Mouse (Mus musculus): Measurements from ENCODE around the gene Shc4. TPM values are rescaled to one million over a fixed set of nuclear protein-coding genes. Genes with fewer than 3 reads are reported as not detected.

Shc4 gene
- total and polyA plus RNA-seq, 3 experiments: 0.31 to 0.77 (median 0.44) TPM

- peak; percentile 60 to 71 for DNase-seq
- Histone ChIP-seq H3K9ac (ENCODE audit: low read depth, low read length) (peak overlapping the region; percentile 38), H3K4me1 (ENCODE audit: control insufficient read depth, insufficient read depth, low read length) (no peaks in the 10 kb centered on the region), H3K79me2 (replicated peaks; ENCODE audit: control insufficient read depth, insufficient read depth, low read length) (no peaks in the 10 kb centered on the region), H3K27ac (no peak overlapping the region), H3K4me3 (peak overlapping the region; percentile 47), H3K27me3 (ENCODE audit: control insufficient read depth, insufficient read depth, low read length) (peaks cover 4% of the 10 kb centered on the region; the same call in 1 of the 2 replicates), H3K36me3 (ENCODE audit: control insufficient read depth, insufficient read depth, low read length) (no peaks in the 10 kb centered on the region)
- peak; percentile 59 for TF ChIP-seq CTCF (IDR thresholded peaks at IDR 0.05)
- no peak for TF ChIP-seq POLR2A (IDR thresholded peaks at IDR 0.05; ENCODE audit: insufficient read depth, low read depth, low read length)
- intact Hi-C loops (cut with DNase I): no loop called here
- WGBS: 1% methylated on average over 34 of the region's 34 CpGs
Measured at GRCm38 (mm10) chr2:125723408-125724085, 401 bp downstream of the Shc4 start.

- H3K27me3 ChIP-seq (ENCODE audit: control insufficient read depth, insufficient read depth, low read length): peaks cover 4% of the 10 kb centered on the region; the same call in 1 of the 2 replicates
- H3K9ac ChIP-seq (ENCODE audit: low read depth, low read length): peak overlapping the region; percentile 38; the same call in 1 of the 2 replicates
- H3K4me3 ChIP-seq: peak overlapping the region; percentile 47; the same call in 1 of the 2 replicates
- 11% methylated on average over 18 of the region's 18 CpGs for WGBS
- DNase-seq: no peak
- H3K79me2 ChIP-seq (replicated peaks; ENCODE audit: control insufficient read depth, insufficient read depth, low read length): no peaks in the 10 kb centered on the region
- H3K4me1 ChIP-seq (ENCODE audit: control insufficient read depth, insufficient read depth, low read length): no peaks in the 10 kb centered on the region
- H3K27ac ChIP-seq: no peak overlapping the region
- intact Hi-C loops (cut with DNase I): no loop called here
- H3K36me3 ChIP-seq (ENCODE audit: control insufficient read depth, insufficient read depth, low read length): no peaks in the 10 kb centered on the region
- TF ChIP-seq EP300 (IDR thresholded peaks at IDR 0.05; ENCODE audit: insufficient read depth, low read depth, low read length) (no peak), CTCF (IDR thresholded peaks at IDR 0.05) (no peak), POLR2A (IDR thresholded peaks at IDR 0.05; ENCODE audit: insufficient read depth, low read depth, low read length) (no peak)
Measured at GRCm38 (mm10) chr2:125723086-125723407, 901 bp downstream of the Shc4 start.

GRCm38 (mm10) chr2:125716599-125716998 lies 7.3 kb downstream of the Shc4 start:
- intact Hi-C loops (cut with DNase I): no loop called here
- Histone ChIP-seq H3K27me3 (ENCODE audit: control insufficient read depth, insufficient read depth, low read length) (peaks cover under 1% of the 10 kb centered on the region; the same call in 1 of the 2 replicates), H3K9ac (ENCODE audit: low read depth, low read length) (no peak overlapping the region), H3K4me3 (no peak overlapping the region), H3K4me1 (ENCODE audit: control insufficient read depth, insufficient read depth, low read length) (no peaks in the 10 kb centered on the region), H3K27ac (no peak overlapping the region), H3K79me2 (replicated peaks; ENCODE audit: control insufficient read depth, insufficient read depth, low read length) (no peaks in the 10 kb centered on the region), H3K36me3 (ENCODE audit: control insufficient read depth, insufficient read depth, low read length) (no peaks in the 10 kb centered on the region)
- TF ChIP-seq EP300 (IDR thresholded peaks at IDR 0.05; ENCODE audit: insufficient read depth, low read depth, low read length) (no peak), CTCF (IDR thresholded peaks at IDR 0.05) (no peak), POLR2A (IDR thresholded peaks at IDR 0.05; ENCODE audit: insufficient read depth, low read depth, low read length) (no peak)
- no peak for DNase-seq
- WGBS: 75% methylated on average over 8 of the region's 8 CpGs

GRCm38 (mm10) chr2:125706510-125706921 lies 17.4 kb downstream of the Shc4 start:
- H3K9ac ChIP-seq (ENCODE audit: low read depth, low read length): no peak overlapping the region
- H3K27me3 ChIP-seq (ENCODE audit: control insufficient read depth, insufficient read depth, low read length): no peaks in the 10 kb centered on the region
- no peaks in the 10 kb centered on the region for H3K79me2 ChIP-seq (replicated peaks; ENCODE audit: control insufficient read depth, insufficient read depth, low read length)
- TF ChIP-seq EP300 (IDR thresholded peaks at IDR 0.05; ENCODE audit: insufficient read depth, low read depth, low read length): no peak
- TF ChIP-seq POLR2A (IDR thresholded peaks at IDR 0.05; ENCODE audit: insufficient read depth, low read depth, low read length): no peak
- TF ChIP-seq CTCF (IDR thresholded peaks at IDR 0.05): no peak
- H3K27ac ChIP-seq: no peak overlapping the region
- no peak for DNase-seq
- no peak overlapping the region for H3K4me3 ChIP-seq
- 28% methylated on average over 5 of the region's 5 CpGs for WGBS
- intact Hi-C loops (cut with DNase I): no loop called here
- no peaks in the 10 kb centered on the region for H3K36me3 ChIP-seq (ENCODE audit: control insufficient read depth, insufficient read depth, low read length)
- H3K4me1 ChIP-seq (ENCODE audit: control insufficient read depth, insufficient read depth, low read length): peaks cover 2% of the 10 kb centered on the region

- intact Hi-C loops (cut with DNase I): no loop called here
- no peak for DNase-seq
- no peak overlapping the region for H3K27ac ChIP-seq
- TF ChIP-seq CTCF (IDR thresholded peaks at IDR 0.05): no peak
- no peaks in the 10 kb centered on the region for H3K79me2 ChIP-seq (replicated peaks; ENCODE audit: control insufficient read depth, insufficient read depth, low read length)
- H3K4me3 ChIP-seq: no peak overlapping the region
- H3K4me1 ChIP-seq (ENCODE audit: control insufficient read depth, insufficient read depth, low read length): peaks cover 2% of the 10 kb centered on the region
- H3K27me3 ChIP-seq (ENCODE audit: control insufficient read depth, insufficient read depth, low read length): no peaks in the 10 kb centered on the region
- no peaks in the 10 kb centered on the region for H3K36me3 ChIP-seq (ENCODE audit: control insufficient read depth, insufficient read depth, low read length)
- no peak overlapping the region for H3K9ac ChIP-seq (ENCODE audit: low read depth, low read length)
- 81% methylated on average over 12 of the region's 12 CpGs for WGBS
Measured at GRCm38 (mm10) chr2:125704907-125705631, 18.9 kb downstream of the Shc4 start.

GRCm38 (mm10) chr2:125702851-125703250 lies 21.1 kb downstream of the Shc4 start:
- no peaks in the 10 kb centered on the region for H3K27me3 ChIP-seq (ENCODE audit: control insufficient read depth, insufficient read depth, low read length)
- H3K4me1 ChIP-seq (ENCODE audit: control insufficient read depth, insufficient read depth, low read length): peaks cover 2% of the 10 kb centered on the region
- no peak overlapping the region for H3K4me3 ChIP-seq
- 78% methylated on average over 2 of the region's 2 CpGs for WGBS
- intact Hi-C loops (cut with DNase I): no loop called here
- H3K79me2 ChIP-seq (replicated peaks; ENCODE audit: control insufficient read depth, insufficient read depth, low read length): no peaks in the 10 kb centered on the region
- no peak overlapping the region for H3K9ac ChIP-seq (ENCODE audit: low read depth, low read length)
- H3K36me3 ChIP-seq (ENCODE audit: control insufficient read depth, insufficient read depth, low read length): no peaks in the 10 kb centered on the region
- TF ChIP-seq CTCF (IDR thresholded peaks at IDR 0.05): no peak
- TF ChIP-seq EP300 (IDR thresholded peaks at IDR 0.05; ENCODE audit: insufficient read depth, low read depth, low read length): no peak
- no peak for TF ChIP-seq POLR2A (IDR thresholded peaks at IDR 0.05; ENCODE audit: insufficient read depth, low read depth, low read length)
- DNase-seq: no peak
- H3K27ac ChIP-seq: no peak overlapping the region

Measured in heart, adult 2 months (tissue).